Mouse (Mus musculus): ENCODE data around the gene Atp6v0b. TPM values are rescaled to one million over a fixed set of nuclear protein-coding genes. Genes with fewer than 3 reads are reported as not detected.

The Atp6v0b gene
- total and polyA plus RNA-seq, 2 experiments from 2014 or later: 216 to 356 TPM

DNA sequence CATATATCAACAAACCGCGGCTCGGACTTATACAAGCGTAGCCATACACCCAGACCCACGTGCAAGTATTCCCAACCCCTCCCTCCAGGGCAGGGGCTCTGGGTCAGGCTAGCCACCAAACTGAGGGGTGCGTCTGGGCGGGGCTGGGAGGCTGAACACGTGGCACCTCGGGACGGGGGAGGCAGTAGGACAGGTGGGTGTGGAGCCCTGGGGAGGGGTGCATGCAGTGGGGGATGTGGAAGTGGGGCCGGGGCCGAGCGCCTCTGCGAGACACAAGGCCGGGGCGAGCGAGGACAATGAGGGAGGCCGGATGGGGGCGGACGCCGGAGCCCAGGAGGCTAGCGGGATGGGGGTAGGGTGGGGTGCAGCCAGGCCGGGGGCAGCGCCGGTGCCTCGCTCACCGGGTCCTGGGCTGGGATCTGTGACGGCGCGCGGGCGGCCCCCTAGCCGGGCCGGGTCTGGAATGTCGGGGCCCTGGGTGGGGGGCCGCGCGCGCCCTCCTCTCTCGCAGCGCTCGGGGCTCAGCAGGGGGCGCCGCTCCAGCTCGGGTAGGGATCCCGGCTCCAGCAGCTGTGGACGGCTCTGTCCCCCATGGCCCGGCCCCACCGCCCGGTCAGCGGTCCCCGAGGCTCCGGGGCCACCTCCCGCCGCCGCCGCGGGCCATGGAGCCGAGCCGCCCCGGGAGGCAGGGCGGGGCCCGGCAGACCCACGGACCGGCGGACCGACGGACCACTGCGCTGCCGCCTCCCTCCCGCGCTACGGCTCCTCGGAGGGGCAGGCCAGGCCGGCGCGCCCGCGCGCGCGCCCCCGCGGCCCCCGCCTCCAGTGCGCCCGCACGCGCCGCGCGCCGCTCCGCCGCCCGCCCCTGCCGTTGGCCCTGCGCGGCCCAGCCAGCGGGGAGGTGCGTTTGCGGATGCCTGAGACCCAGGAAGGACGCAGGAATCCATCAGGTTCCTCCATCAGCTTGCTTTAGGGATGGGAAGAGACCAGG lies 4.1 kb downstream of the Atp6v0b start, which contains the start of gene B4galt2:
B4galt2 (minus strand) TSS at position 787 of the 991 bp plus-strand sequence.
- no peak for DNase-seq (ENCODE audit: low spot score)
- peak; percentile 30 for ATAC-seq (ENCODE audit: insufficient read depth, low read depth)
- H3K9ac ChIP-seq (replicated peaks; ENCODE audit: low read depth, low read length): peak within 1 kb of the TSS; percentile 73
- peak within 1 kb of the TSS; percentile 99 for H3K4me2 ChIP-seq (ENCODE audit: low read depth, low read length)
- no peaks in the 10 kb centered on the region for H3K9me3 ChIP-seq (replicated peaks; ENCODE audit: control insufficient read depth, low read length)
- H3K4me1 ChIP-seq (ENCODE audit: control insufficient read depth, insufficient read depth): no peaks in the 10 kb centered on the region
- 3% methylated on average over 63 of the region's 103 CpGs for WGBS
- H3K4me3 ChIP-seq (ENCODE audit: low read depth, low read length): peak within 1 kb of the TSS; percentile 80
- H3K36me3 ChIP-seq (replicated peaks; ENCODE audit: control insufficient read depth, insufficient read depth, low read length): peaks cover 21% of the 10 kb centered on the region
- no peaks in the 10 kb centered on the region for H3K27me3 ChIP-seq (ENCODE audit: control insufficient read depth, insufficient read depth, low read length)
- TF ChIP-seq CTCF (IDR thresholded peaks at IDR 0.05; ENCODE audit: low read depth) (peak; percentile 17; the same call in 1 of the 2 replicates), EP300 (IDR thresholded peaks at IDR 0.05; ENCODE audit: low read depth) (no peak)
- 0 out of 2 replicates have a peak within 1 kb of the TSS, but pooled peaks have one; percentile 35 for H3K27ac ChIP-seq (ENCODE audit: low read depth)

DNA sequence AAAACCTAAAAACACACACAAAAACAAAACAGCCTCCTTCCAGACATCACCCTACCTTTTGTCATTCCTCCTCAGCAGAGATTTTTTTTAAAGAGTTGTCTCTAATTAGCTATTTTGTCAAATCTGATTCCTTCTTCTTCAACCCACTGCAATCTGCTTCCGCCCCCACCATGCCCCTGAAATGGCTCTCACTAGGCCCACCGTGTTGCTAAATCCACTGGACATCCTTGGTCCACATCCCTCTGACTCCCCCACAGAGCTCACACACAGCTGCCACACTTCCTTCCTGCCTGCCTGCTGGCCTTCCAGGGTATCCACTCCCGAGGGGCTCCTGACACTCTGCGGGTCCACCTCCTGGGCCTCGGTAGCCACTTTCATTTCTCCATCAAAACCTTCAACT lies 8.4 kb downstream of the Atp6v0b start:
- DNase-seq (ENCODE audit: low spot score) (no peak), ATAC-seq (ENCODE audit: insufficient read depth, low read depth) (no peak)
- Histone ChIP-seq H3K9me3 (replicated peaks; ENCODE audit: control insufficient read depth, low read length) (no peaks in the 10 kb centered on the region), H3K4me2 (ENCODE audit: low read depth, low read length) (no peak overlapping the region), H3K27ac (ENCODE audit: low read depth) (no peak overlapping the region), H3K4me3 (ENCODE audit: low read depth, low read length) (no peak overlapping the region), H3K27me3 (ENCODE audit: control insufficient read depth, insufficient read depth, low read length) (no peaks in the 10 kb centered on the region), H3K4me1 (ENCODE audit: control insufficient read depth, insufficient read depth) (no peaks in the 10 kb centered on the region), H3K36me3 (replicated peaks; ENCODE audit: control insufficient read depth, insufficient read depth, low read length) (peaks cover 9% of the 10 kb centered on the region), H3K9ac (replicated peaks; ENCODE audit: low read depth, low read length) (no peak overlapping the region)
- 68% methylated on average over 5 of the region's 5 CpGs for WGBS
- TF ChIP-seq CTCF (IDR thresholded peaks at IDR 0.05; ENCODE audit: low read depth) (no peak), EP300 (IDR thresholded peaks at IDR 0.05; ENCODE audit: low read depth) (no peak)

DNA sequence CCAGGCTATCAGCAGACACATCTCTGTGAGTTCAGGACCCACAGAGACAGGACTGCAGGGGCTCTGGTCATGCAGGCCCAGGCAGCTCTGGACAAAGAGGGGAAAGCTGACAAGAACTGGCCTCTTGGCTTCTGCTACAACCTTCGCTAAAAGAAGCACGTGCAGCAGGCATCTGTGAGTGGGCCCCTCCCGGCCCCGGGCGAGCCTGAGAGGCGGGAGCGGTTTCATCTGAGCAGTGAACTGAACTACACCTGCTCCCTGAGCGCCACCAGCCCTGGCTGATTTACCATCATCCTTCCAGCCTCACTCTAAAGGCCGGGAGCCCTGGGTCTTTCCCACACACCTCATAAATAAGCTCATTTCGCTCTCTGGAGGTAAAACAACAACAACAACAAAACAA lies 8.8 kb downstream of the Atp6v0b start:
- no peak overlapping the region for H3K27ac ChIP-seq (ENCODE audit: low read depth)
- no peak overlapping the region for H3K4me2 ChIP-seq (ENCODE audit: low read depth, low read length)
- H3K27me3 ChIP-seq (ENCODE audit: control insufficient read depth, insufficient read depth, low read length): no peaks in the 10 kb centered on the region
- WGBS: 41% methylated on average over 10 of the region's 10 CpGs
- ATAC-seq (ENCODE audit: insufficient read depth, low read depth) (no peak), DNase-seq (ENCODE audit: low spot score) (no peak)
- no peak for TF ChIP-seq EP300 (IDR thresholded peaks at IDR 0.05; ENCODE audit: low read depth)
- no peak for TF ChIP-seq CTCF (IDR thresholded peaks at IDR 0.05; ENCODE audit: low read depth)
- no peak overlapping the region for H3K4me3 ChIP-seq (ENCODE audit: low read depth, low read length)
- no peaks in the 10 kb centered on the region for H3K9me3 ChIP-seq (replicated peaks; ENCODE audit: control insufficient read depth, low read length)
- no peaks in the 10 kb centered on the region for H3K4me1 ChIP-seq (ENCODE audit: control insufficient read depth, insufficient read depth)
- no peak overlapping the region for H3K9ac ChIP-seq (replicated peaks; ENCODE audit: low read depth, low read length)
- peaks cover 9% of the 10 kb centered on the region for H3K36me3 ChIP-seq (replicated peaks; ENCODE audit: control insufficient read depth, insufficient read depth, low read length)

DNA sequence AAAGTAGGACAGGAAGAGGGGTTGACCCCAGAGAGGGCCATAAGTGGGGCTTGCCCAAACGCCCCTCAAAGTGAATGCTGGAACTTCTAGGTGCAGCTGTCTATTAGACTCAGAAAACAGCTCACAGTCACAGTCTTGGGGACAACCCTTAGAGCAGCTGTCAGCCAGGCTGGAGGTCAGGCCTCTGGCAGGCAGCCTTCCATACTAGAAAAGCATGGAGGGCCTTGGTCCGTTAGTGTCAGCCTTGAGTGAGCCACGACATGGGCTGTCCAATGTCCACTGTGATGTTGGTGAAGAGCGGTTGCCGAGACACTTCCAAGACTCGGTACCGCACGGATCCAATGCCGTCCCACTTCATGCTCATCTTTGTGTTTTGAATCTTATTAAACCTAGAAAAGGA lies 13.5 kb downstream of the Atp6v0b start:
- no peak for ATAC-seq (ENCODE audit: insufficient read depth, low read depth)

DNA sequence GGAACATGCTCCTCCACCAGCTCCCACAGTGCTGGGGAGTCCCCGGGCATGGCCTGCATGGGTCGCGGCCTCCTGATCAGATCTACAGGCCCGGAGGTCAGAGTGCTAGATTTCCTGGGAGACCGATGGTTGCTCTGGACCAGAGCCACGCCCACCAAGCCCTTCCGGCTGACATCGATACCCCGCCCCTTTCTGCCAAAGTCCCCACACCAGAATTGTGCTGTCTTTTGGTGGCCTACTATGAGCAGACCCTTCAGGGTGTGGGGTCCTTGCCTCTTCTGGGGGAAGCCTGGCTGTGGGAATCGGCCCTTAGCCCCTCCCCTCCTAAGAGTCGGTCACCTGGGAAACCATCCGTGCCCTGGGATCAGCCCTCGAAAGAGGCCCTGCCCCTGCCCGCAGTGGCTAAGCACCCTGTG lies 14.7 kb downstream of the Atp6v0b start, which contains the start of gene Ccdc24:
Ccdc24 (minus strand) TSS at position 87 of the 416 bp plus-strand sequence.
- Histone ChIP-seq H3K4me1 (ENCODE audit: control insufficient read depth, insufficient read depth) (peaks cover 4% of the 10 kb centered on the region; the same call in 1 of the 2 replicates), H3K4me3 (ENCODE audit: low read depth, low read length) (peak within 1 kb of the TSS; percentile 8; the same call in 1 of the 2 replicates), H3K27me3 (ENCODE audit: control insufficient read depth, insufficient read depth, low read length) (peaks cover 8% of the 10 kb centered on the region; the same call in 1 of the 2 replicates), H3K27ac (ENCODE audit: low read depth) (no peak within 1 kb of the TSS), H3K4me2 (ENCODE audit: low read depth, low read length) (peak within 1 kb of the TSS; percentile 47), H3K36me3 (replicated peaks; ENCODE audit: control insufficient read depth, insufficient read depth, low read length) (peaks cover 9% of the 10 kb centered on the region), H3K9me3 (replicated peaks; ENCODE audit: control insufficient read depth, low read length) (no peaks in the 10 kb centered on the region), H3K9ac (replicated peaks; ENCODE audit: low read depth, low read length) (no peak within 1 kb of the TSS; the same call in 1 of the 2 replicates)
- TF ChIP-seq CTCF (IDR thresholded peaks at IDR 0.05; ENCODE audit: low read depth) (no peak), EP300 (IDR thresholded peaks at IDR 0.05; ENCODE audit: low read depth) (no peak)
- ATAC-seq (ENCODE audit: insufficient read depth, low read depth) (no peak), DNase-seq (ENCODE audit: low spot score) (no peak)
- 9% methylated on average over 14 of the region's 14 CpGs for WGBS

More for the DNA sequence above, 13.5 kb downstream of the Atp6v0b start:
- Histone ChIP-seq H3K9ac (replicated peaks; ENCODE audit: low read depth, low read length) (no peak overlapping the region), H3K27me3 (ENCODE audit: control insufficient read depth, insufficient read depth, low read length) (0 out of 2 replicates have a peak, but pooled peaks cover under 1% of the 10 kb centered on the region), H3K4me2 (ENCODE audit: low read depth, low read length) (no peak overlapping the region), H3K9me3 (replicated peaks; ENCODE audit: control insufficient read depth, low read length) (no peaks in the 10 kb centered on the region), H3K27ac (ENCODE audit: low read depth) (no peak overlapping the region), H3K36me3 (replicated peaks; ENCODE audit: control insufficient read depth, insufficient read depth, low read length) (peaks cover 9% of the 10 kb centered on the region), H3K4me3 (ENCODE audit: low read depth, low read length) (no peak overlapping the region), H3K4me1 (ENCODE audit: control insufficient read depth, insufficient read depth) (peaks cover 4% of the 10 kb centered on the region; the same call in 1 of the 2 replicates)
- no peak for DNase-seq (ENCODE audit: low spot score)
- WGBS: 92% methylated on average over 9 of the region's 9 CpGs
- TF ChIP-seq EP300 (IDR thresholded peaks at IDR 0.05; ENCODE audit: low read depth): no peak
- TF ChIP-seq CTCF (IDR thresholded peaks at IDR 0.05; ENCODE audit: low read depth): no peak

Measured in heart, postnatal 0 days (tissue).